Mouse (Mus musculus): ENCODE measurements around the gene Rspo3. TPM values are rescaled to one million over a fixed set of nuclear protein-coding genes. Genes with fewer than 3 reads are reported as not detected.

The Rspo3 gene
- polyA plus RNA-seq (2016; fragmentation: Nextera tagmentation; extraction: Ambion mirVana) = 5.6 TPM in 2 replicates

GRCm38 (mm10) chr10:29535546-29536260 lies at the start of gene Rspo3:
TSS of gene Rspo3 (minus strand) at chr10:29535867.
- DNase-seq (ENCODE audit: low spot score) = peak; percentile 79
- WGBS = under 1% methylated on average over 44 of the region's 44 CpGs
- no peaks in the 10 kb centered on the region for H3K36me3 ChIP-seq (replicated peaks)
- H3K4me1 ChIP-seq = peaks cover 29% of the 10 kb centered on the region
- peak within 1 kb of the TSS; percentile 82 for H3K27ac ChIP-seq (replicated peaks)
- peaks cover 44% of the 10 kb centered on the region for H3K27me3 ChIP-seq (replicated peaks; ENCODE audit: low read depth, poor library complexity, severe bottlenecking)
- no peaks in the 10 kb centered on the region for H3K9me3 ChIP-seq
- peak within 1 kb of the TSS; percentile 79 for H3K4me3 ChIP-seq

- no peaks in the 10 kb centered on the region for H3K36me3 ChIP-seq (replicated peaks)
- 83% methylated on average over 3 of the region's 3 CpGs for WGBS
These were observed 46.3 kb upstream of the Rspo3 start for GRCm38 (mm10) chr10:29581940-29582339.

GRCm38 (mm10) chr10:29581476-29581875 lies 45.8 kb upstream of the Rspo3 start:
- Histone ChIP-seq H3K27ac (replicated peaks) (no peak overlapping the region), H3K4me3 (no peak overlapping the region), H3K27me3 (replicated peaks; ENCODE audit: low read depth, poor library complexity, severe bottlenecking) (no peaks in the 10 kb centered on the region), H3K9me3 (no peaks in the 10 kb centered on the region), H3K36me3 (replicated peaks) (no peaks in the 10 kb centered on the region), H3K4me1 (no peaks in the 10 kb centered on the region)
- no peak for DNase-seq (ENCODE audit: low spot score)
- WGBS = 87% methylated on average over 3 of the region's 3 CpGs

More at GRCm38 (mm10) chr10:29581940-29582339, 46.3 kb upstream of the Rspo3 start:
- Histone ChIP-seq H3K27ac (replicated peaks) (no peak overlapping the region), H3K27me3 (replicated peaks; ENCODE audit: low read depth, poor library complexity, severe bottlenecking) (no peaks in the 10 kb centered on the region), H3K4me3 (no peak overlapping the region), H3K4me1 (no peaks in the 10 kb centered on the region), H3K9me3 (no peaks in the 10 kb centered on the region)
- no peak for DNase-seq (ENCODE audit: low spot score)

- Histone ChIP-seq H3K27me3 (replicated peaks; ENCODE audit: low read depth, poor library complexity, severe bottlenecking) (no peaks in the 10 kb centered on the region), H3K9me3 (no peaks in the 10 kb centered on the region), H3K4me1 (no peaks in the 10 kb centered on the region), H3K36me3 (replicated peaks) (no peaks in the 10 kb centered on the region), H3K4me3 (no peak overlapping the region), H3K27ac (replicated peaks) (no peak overlapping the region)
- DNase-seq (ENCODE audit: low spot score) = no peak
- WGBS = 73% methylated on average over 2 of the region's 2 CpGs
These were observed 20.3 kb upstream of the Rspo3 start for GRCm38 (mm10) chr10:29555983-29556382.

DNA sequence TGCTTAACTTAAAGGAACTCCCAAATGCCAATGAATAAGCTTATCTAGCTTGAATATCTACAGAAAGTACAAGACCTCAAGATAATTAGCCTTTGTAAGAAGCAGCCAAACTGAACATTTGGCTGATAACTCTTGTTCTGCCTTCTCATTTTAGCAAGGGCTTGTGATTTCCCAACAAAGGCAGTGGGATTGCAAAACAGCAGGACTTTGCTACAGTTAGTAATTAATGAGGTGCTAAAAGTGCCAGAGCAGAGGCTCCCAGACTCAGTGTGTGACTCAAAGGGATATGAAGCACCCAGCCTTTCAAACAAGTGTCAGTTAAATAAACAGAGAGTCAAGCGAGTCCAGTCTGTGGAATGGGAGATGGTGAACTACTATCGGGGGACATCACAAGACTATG lies 18.7 kb upstream of the Rspo3 start:
- 65% methylated on average over 2 of the region's 2 CpGs for WGBS
- Histone ChIP-seq H3K4me1 (no peaks in the 10 kb centered on the region), H3K27ac (replicated peaks) (no peak overlapping the region), H3K9me3 (no peaks in the 10 kb centered on the region), H3K4me3 (no peak overlapping the region), H3K27me3 (replicated peaks; ENCODE audit: low read depth, poor library complexity, severe bottlenecking) (no peaks in the 10 kb centered on the region), H3K36me3 (replicated peaks) (no peaks in the 10 kb centered on the region)
- DNase-seq (ENCODE audit: low spot score) = no peak

DNA sequence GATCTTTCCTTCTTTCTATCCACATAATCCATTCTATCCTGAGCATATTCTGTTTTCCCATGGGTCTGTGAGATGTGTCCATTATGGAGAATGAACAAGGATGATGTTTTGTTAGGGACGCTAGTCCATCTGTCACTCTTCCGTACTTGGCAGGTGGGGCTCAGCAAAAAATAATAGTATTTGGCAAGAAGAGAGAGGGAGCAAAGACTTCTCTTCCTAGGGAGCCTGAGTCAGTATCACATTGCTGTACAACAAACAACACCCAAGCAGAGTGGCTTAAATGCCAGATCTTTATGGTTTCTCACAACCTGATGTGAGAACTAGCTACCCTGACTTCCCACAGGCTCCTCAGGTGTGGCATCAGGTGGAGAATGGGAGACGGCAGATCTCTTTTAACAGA lies 7.3 kb upstream of the Rspo3 start:
- Histone ChIP-seq H3K27ac (replicated peaks) (no peak overlapping the region), H3K36me3 (replicated peaks) (no peaks in the 10 kb centered on the region), H3K27me3 (replicated peaks; ENCODE audit: low read depth, poor library complexity, severe bottlenecking) (0 out of 2 replicates have a peak, but pooled peaks cover 3% of the 10 kb centered on the region), H3K4me3 (no peak overlapping the region), H3K4me1 (peaks cover 5% of the 10 kb centered on the region; the same call in 1 of the 2 replicates), H3K9me3 (no peaks in the 10 kb centered on the region)
- DNase-seq (ENCODE audit: low spot score) = no peak
- 90% methylated on average over 3 of the region's 3 CpGs for WGBS

DNA sequence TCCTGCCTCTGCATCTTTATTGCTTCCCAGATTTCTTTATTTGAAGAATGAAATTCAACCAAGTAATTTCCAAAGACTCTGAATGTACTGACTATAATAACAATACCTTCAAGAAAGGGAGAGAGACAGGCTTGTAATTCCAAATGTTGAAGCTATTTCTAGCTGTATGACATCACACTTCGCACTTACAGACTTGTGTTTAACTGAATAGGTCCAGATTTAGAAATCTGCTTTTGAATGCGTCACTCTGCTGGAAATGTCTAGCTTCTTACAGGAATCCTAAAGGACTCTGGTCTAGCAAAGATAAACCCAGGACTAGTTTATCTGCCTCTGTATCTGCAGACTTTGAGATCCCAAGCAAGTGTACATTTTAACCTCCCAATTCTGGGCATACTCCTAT lies 3.8 kb upstream of the Rspo3 start:
- Histone ChIP-seq H3K4me3 (no peak overlapping the region), H3K27ac (replicated peaks) (no peak overlapping the region), H3K36me3 (replicated peaks) (no peaks in the 10 kb centered on the region), H3K27me3 (replicated peaks; ENCODE audit: low read depth, poor library complexity, severe bottlenecking) (peaks cover 28% of the 10 kb centered on the region), H3K9me3 (no peaks in the 10 kb centered on the region), H3K4me1 (peaks cover 20% of the 10 kb centered on the region)
- WGBS = 90% methylated on average over 2 of the region's 2 CpGs
- DNase-seq (ENCODE audit: low spot score) = no peak

- no peak overlapping the region for H3K4me3 ChIP-seq
- H3K4me1 ChIP-seq = peaks cover 27% of the 10 kb centered on the region
- no peak overlapping the region for H3K27ac ChIP-seq (replicated peaks)
- 90% methylated on average over 2 of the region's 2 CpGs for WGBS
- H3K9me3 ChIP-seq = no peaks in the 10 kb centered on the region
- no peak for DNase-seq (ENCODE audit: low spot score)
- H3K36me3 ChIP-seq (replicated peaks) = no peaks in the 10 kb centered on the region
- peaks cover 35% of the 10 kb centered on the region for H3K27me3 ChIP-seq (replicated peaks; ENCODE audit: low read depth, poor library complexity, severe bottlenecking)
These were observed 3.1 kb upstream of the Rspo3 start for GRCm38 (mm10) chr10:29538791-29539190.

GRCm38 (mm10) chr10:29534830-29535227 lies 838 bp downstream of the Rspo3 start:
- WGBS = 0% methylated on average over 7 of the region's 7 CpGs
- Histone ChIP-seq H3K4me3 (peak overlapping the region; percentile 79), H3K27ac (replicated peaks) (peak overlapping the region; percentile 70), H3K9me3 (no peaks in the 10 kb centered on the region), H3K36me3 (replicated peaks) (no peaks in the 10 kb centered on the region), H3K4me1 (peaks cover 29% of the 10 kb centered on the region), H3K27me3 (replicated peaks; ENCODE audit: low read depth, poor library complexity, severe bottlenecking) (peaks cover 44% of the 10 kb centered on the region)
- peak; percentile 40 for DNase-seq (ENCODE audit: low spot score)

- Histone ChIP-seq H3K27ac (replicated peaks) (peak overlapping the region; percentile 70), H3K27me3 (replicated peaks; ENCODE audit: low read depth, poor library complexity, severe bottlenecking) (peaks cover 44% of the 10 kb centered on the region), H3K4me1 (peaks cover 29% of the 10 kb centered on the region), H3K9me3 (no peaks in the 10 kb centered on the region), H3K36me3 (replicated peaks) (no peaks in the 10 kb centered on the region), H3K4me3 (peak overlapping the region; percentile 79)
- WGBS = under 1% methylated on average over 24 of the region's 24 CpGs
- peak; percentile 50 for DNase-seq (ENCODE audit: low spot score)
These were observed 1.5 kb downstream of the Rspo3 start for GRCm38 (mm10) chr10:29533846-29534829.

- H3K9me3 ChIP-seq = no peaks in the 10 kb centered on the region
- peaks cover 29% of the 10 kb centered on the region for H3K4me1 ChIP-seq
- H3K36me3 ChIP-seq (replicated peaks) = no peaks in the 10 kb centered on the region
- peaks cover 41% of the 10 kb centered on the region for H3K27me3 ChIP-seq (replicated peaks; ENCODE audit: low read depth, poor library complexity, severe bottlenecking)
- peak overlapping the region; percentile 70 for H3K27ac ChIP-seq (replicated peaks)
- peak; percentile 86 for DNase-seq (ENCODE audit: low spot score)
- peak overlapping the region; percentile 79 for H3K4me3 ChIP-seq
- WGBS = 1% methylated on average over 30 of the region's 30 CpGs
These were observed 2.6 kb downstream of the Rspo3 start for GRCm38 (mm10) chr10:29532821-29533715.

DNA sequence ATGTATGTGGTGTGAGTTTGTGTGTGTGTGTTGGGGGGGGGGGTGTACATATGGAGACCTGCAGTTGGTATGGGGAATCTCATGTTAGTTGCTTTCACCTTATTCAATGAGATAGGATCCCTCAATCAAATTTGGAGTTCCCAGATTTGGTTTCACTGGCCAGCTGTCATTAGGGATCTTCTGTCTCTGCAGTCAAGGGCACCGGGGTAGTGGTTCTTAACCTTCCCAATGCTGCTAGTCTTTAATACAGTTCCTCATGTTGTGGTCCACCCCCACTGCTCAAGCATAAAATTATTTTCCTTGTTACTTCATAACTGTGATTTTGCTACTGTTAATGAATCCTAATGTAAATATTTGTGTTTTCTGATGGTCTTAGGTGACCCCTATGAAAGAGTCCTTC lies 22.1 kb downstream of the Rspo3 start:
- H3K4me1 ChIP-seq = no peaks in the 10 kb centered on the region
- H3K36me3 ChIP-seq (replicated peaks) = no peaks in the 10 kb centered on the region
- H3K27ac ChIP-seq (replicated peaks) = no peak overlapping the region
- no peak overlapping the region for H3K4me3 ChIP-seq
- no peaks in the 10 kb centered on the region for H3K27me3 ChIP-seq (replicated peaks; ENCODE audit: low read depth, poor library complexity, severe bottlenecking)
- H3K9me3 ChIP-seq = no peaks in the 10 kb centered on the region
- 79% methylated on average over 1 of the region's 1 CpGs for WGBS
- no peak for DNase-seq (ENCODE audit: low spot score)
